Mouse (Mus musculus) kidney, adult 2 months (tissue): ENCODE results near the gene Tmem179.

ENCODE experiments used
- CTCF ChIP-seq: fragments of 200-500 bp; conservative IDR thresholded peaks from 2 replicates; pipeline ENCODE4 v1.5.1; 2011; ENCODE audit warnings: low read depth, mild to moderate bottlenecking, control low read depth, low read length, moderate library complexity, mixed read lengths; ENCODE audit not compliant: insufficient read depth, insufficient read length
- POLR2A ChIP-seq: fragments of 200-500 bp; IDR thresholded peaks from one replicate; pipeline ENCODE4 v1.6.1; 2011; ENCODE audit warnings: low read depth, low read length, control low read depth

DNA sequence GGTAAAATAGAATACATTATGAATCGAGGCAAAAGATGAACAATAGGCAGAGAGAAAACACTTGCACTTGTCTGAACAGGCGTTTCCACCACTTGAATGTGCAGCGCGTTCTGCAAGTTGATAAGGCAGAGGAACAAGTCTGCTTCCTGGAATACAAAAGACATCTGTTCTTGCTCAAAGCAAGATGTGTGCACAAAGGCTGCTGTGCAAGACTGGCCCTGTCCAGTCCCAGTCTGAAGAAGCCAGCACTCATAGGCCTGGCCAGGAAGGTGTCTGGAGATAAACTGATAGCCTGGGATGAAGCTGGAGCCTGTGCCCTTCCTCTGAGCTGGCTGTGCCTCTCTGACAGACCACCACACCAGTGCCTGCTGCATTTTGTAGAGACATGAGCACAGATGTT, 1.6 kb upstream of the Tmem179 start:
- TF ChIP-seq POLR2A (no peak), CTCF (no peak)
